In genomic region chr12:85436021-85436621, GRCm38 (mm10) we compare ENCODE assay signal across 1 mouse cellular context.
TF ChIP-seq lines count a peak whose summit lies in the region.

No protein-coding gene starts in this region.

TF ChIP-seq in CH12.LX, 34 proteins besides CTCF, POLR2A, EP300 and RAD21 (continued from another document):
- TF ChIP-seq MXI1 (IDR thresholded peaks at IDR 0.05; ENCODE audit: low read depth, low read length): no peak
